Mouse (Mus musculus) liver, adult 2 months (tissue): ENCODE results near the gene Etfrf1. TPM values are rescaled to one million over a fixed set of nuclear protein-coding genes. Genes with fewer than 3 reads are reported as not detected.

Source experiments
- DNase-seq: peaks from one replicate; pipeline ENCODE4 v3.0.0-alpha.2; 2011; ENCODE audit warnings: low read depth, low spot score; ENCODE audit errors: extremely low read depth
- H3K27ac ChIP-seq: fragments of 200-500 bp; replicated peaks from 2 replicates; pipeline ENCODE4 v1.5.1; 2012; ENCODE audit warnings: low read depth, mild to moderate bottlenecking, control low read depth, inconsistent platforms, low read length; ENCODE audit not compliant: insufficient read depth
- H3K27me3 ChIP-seq: fragments of 200-500 bp; 2 replicates; pipeline ENCODE4 v1.6.1; 2012; ENCODE audit warnings: mild to moderate bottlenecking, moderate library complexity, low read length, inconsistent platforms; ENCODE audit not compliant: control insufficient read depth, insufficient read depth
- H3K36me3 ChIP-seq: fragments of 200-500 bp; 2 replicates; pipeline ENCODE4 v1.6.1; 2012; ENCODE audit warnings: low read length, inconsistent platforms; ENCODE audit not compliant: control insufficient read depth, insufficient read depth
- H3K4me1 ChIP-seq: fragments of 200-500 bp; 2 replicates; pipeline ENCODE4 v1.6.1; 2011; ENCODE audit warnings: low read length; ENCODE audit not compliant: control insufficient read depth, insufficient read depth
- H3K4me3 ChIP-seq: fragments of 200-500 bp; 2 replicates; pipeline ENCODE4 v1.5.1; 2011; ENCODE audit warnings: low read depth, mild to moderate bottlenecking, control low read depth, low read length, moderate library complexity; ENCODE audit not compliant: insufficient read depth
- H3K79me2 ChIP-seq: fragments of 200-500 bp; 2 replicates; pipeline ENCODE4 v1.6.1; 2012; ENCODE audit warnings: inconsistent platforms, mild to moderate bottlenecking, low read length, moderate library complexity; ENCODE audit not compliant: control insufficient read depth, insufficient read depth
- H3K9ac ChIP-seq: fragments of 200-500 bp; 2 replicates; pipeline ENCODE4 v1.6.1; 2012; ENCODE audit warnings: low read depth, mild to moderate bottlenecking, control low read depth, inconsistent platforms, low read length
- CTCF ChIP-seq: fragments of 200-500 bp; IDR thresholded peaks from 2 replicates; pipeline ENCODE4 v1.5.1; 2011; ENCODE audit warnings: low read depth, low read length, control low read depth
- POLR2A ChIP-seq: fragments of 200-500 bp; IDR thresholded peaks from 2 replicates; pipeline ENCODE4 v1.6.1; 2011; ENCODE audit warnings: low read length, control low read depth; ENCODE audit not compliant: insufficient read depth; ENCODE audit errors: extremely low read depth
- WGBS: fragments of 180-500 bp; shearing (Covaris S2); methylation state at CpG from one replicate; pipeline ENCODE4 v1.1.7; 2018; 5-methylcytosine and 5-hydroxymethylcytosine counted together
- polyA plus RNA-seq: library from polyadenylated mRNA; depleted of rRNA; stranded (reverse); fragments of >200 nt; gene quantifications from 2 replicates; pipeline ENCODE4 v1.2.3, GENCODE M21; 2012
- total RNA-seq: library from RNA; depleted of rRNA; stranded (reverse); fragments of >200 nt; gene quantifications from 2 replicates; pipeline ENCODE4 v1.2.3, GENCODE M21; 2014

Etfrf1 gene
- total and polyA plus RNA-seq, 2 experiments, result 18.0 to 61.1 TPM

DNA sequence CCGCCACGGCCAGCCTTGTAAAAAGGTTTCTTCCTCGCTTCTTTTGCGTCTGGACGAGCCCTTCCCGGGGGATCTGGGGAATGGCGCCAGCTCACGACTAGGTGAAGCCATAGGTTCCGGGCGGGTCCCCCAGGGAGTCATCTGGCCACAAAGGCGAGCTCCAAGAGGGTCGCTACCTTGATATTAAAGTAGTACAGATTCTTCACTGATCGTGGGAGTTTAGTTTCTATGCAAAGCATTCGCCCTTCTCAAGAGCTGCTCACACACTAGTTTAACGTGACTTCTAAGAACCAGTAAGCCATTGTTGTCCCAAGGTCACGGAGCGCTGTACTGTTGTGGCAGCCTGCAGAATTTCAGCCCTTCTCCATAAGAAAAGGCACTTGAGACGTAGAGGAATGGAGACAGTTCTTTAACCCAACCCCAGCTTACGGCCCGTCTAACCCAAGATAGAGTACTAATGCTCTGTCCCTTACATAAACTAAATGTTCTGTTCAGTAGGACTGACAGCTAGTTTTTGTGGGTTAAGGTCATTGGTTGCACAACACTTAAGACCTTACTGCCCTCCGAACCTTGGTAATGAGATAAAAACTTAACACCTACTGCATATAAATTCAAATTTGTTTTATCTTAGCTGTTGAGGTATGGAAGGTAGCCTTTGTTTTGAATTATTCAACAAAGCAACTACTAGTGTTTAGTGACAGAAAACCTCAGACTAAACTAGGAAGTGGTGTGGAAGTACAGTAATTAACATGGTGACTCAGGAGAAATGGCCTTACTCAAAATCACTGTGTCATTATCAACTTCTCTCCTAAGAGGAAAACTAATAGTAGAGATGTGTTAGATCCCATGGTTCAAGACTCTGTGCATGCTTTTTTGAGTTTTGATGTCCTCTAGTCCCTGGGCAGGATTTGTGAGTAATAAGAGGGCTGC, 707 bp downstream of the Etfrf1 start:
- DNase-seq, result peak; percentile 80
- Histone ChIP-seq H3K4me1 (peaks cover 11% of the 10 kb centered on the region), H3K4me3 (peak overlapping the region; percentile 78), H3K27ac (peak overlapping the region; percentile 90), H3K9ac (peak overlapping the region; percentile 79), H3K79me2 (peaks cover 3% of the 10 kb centered on the region; the same call in 1 of the 2 replicates), H3K36me3 (peaks cover 5% of the 10 kb centered on the region), H3K27me3 (no peaks in the 10 kb centered on the region)
- TF ChIP-seq CTCF, result no peak
- TF ChIP-seq POLR2A, result no peak
- WGBS, result 1% methylated on average over 21 of the region's 21 CpGs

DNA sequence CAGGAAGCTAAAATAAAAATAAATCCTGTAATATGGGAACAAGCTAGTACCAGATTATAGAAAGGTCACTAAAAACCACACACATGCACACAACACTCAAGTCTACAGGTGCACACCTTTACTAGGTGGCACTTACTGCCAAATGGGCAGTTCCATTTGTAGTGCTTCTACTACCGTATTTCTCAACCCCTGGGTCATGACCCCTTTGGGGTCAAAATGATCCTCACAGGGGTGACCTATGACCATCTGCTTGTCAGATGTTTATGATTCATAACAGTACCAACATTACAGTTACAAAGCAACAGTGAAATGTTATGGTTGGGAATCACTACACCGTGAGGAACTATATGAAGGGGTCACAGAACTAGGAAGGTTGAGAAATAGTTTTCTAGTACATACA, 3.0 kb downstream of the Etfrf1 start:
- DNase-seq, result peak; percentile 77
- no peak for TF ChIP-seq CTCF
- TF ChIP-seq POLR2A, result no peak
- Histone ChIP-seq H3K4me3 (no peak overlapping the region), H3K36me3 (peaks cover 13% of the 10 kb centered on the region), H3K27ac (no peak overlapping the region), H3K79me2 (peaks cover 3% of the 10 kb centered on the region; the same call in 1 of the 2 replicates), H3K27me3 (no peaks in the 10 kb centered on the region), H3K4me1 (peaks cover 11% of the 10 kb centered on the region), H3K9ac (no peak overlapping the region)
- 38% methylated on average over 2 of the region's 2 CpGs for WGBS

DNA sequence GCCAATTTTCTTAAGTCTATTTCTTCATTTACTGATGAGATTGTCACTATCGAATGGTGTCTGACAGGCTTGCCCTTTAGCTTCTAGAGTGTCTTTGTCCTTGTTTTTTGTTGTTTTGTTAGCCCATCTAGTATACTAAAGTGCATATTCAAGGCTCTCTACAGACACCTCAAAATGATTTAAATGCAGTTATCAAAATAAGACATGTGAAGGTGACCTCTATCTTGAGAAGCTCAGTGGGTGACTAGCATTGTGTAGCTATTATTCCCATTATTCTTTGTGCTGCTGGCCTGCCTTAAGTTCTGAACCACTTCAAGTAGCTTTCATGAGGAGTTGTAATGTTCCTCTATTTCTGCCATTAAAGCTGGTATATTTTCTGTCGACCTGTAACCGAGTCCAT, 4.9 kb downstream of the Etfrf1 start:
- Histone ChIP-seq H3K36me3 (peaks cover 20% of the 10 kb centered on the region), H3K4me1 (peaks cover 9% of the 10 kb centered on the region), H3K27me3 (no peaks in the 10 kb centered on the region), H3K79me2 (peaks cover 3% of the 10 kb centered on the region; the same call in 1 of the 2 replicates), H3K27ac (no peak overlapping the region), H3K4me3 (no peak overlapping the region), H3K9ac (no peak overlapping the region)
- TF ChIP-seq POLR2A (no peak), CTCF (no peak)
- DNase-seq, result no peak
- WGBS, result 87% methylated on average over 3 of the region's 3 CpGs

- Histone ChIP-seq H3K79me2 (no peaks in the 10 kb centered on the region), H3K4me1 (no peaks in the 10 kb centered on the region), H3K27me3 (no peaks in the 10 kb centered on the region), H3K36me3 (peaks cover 26% of the 10 kb centered on the region), H3K27ac (no peak overlapping the region), H3K4me3 (no peak overlapping the region), H3K9ac (no peak overlapping the region)
- DNase-seq, result no peak
- no peak for TF ChIP-seq POLR2A
- TF ChIP-seq CTCF, result no peak
- 92% methylated on average over 6 of the region's 6 CpGs for WGBS
These were observed 13.3 kb downstream of the Etfrf1 start for GRCm38 (mm10) chr6:145224246-145224645.

- Histone ChIP-seq H3K4me3 (no peak overlapping the region), H3K79me2 (no peaks in the 10 kb centered on the region), H3K4me1 (no peaks in the 10 kb centered on the region), H3K27ac (no peak overlapping the region), H3K36me3 (peaks cover 20% of the 10 kb centered on the region), H3K27me3 (no peaks in the 10 kb centered on the region), H3K9ac (no peak overlapping the region)
- DNase-seq, result peak; percentile 66
- TF ChIP-seq CTCF, result no peak
- TF ChIP-seq POLR2A, result no peak
- 28% methylated on average over 3 of the region's 3 CpGs for WGBS
These were observed 15.4 kb downstream of the Etfrf1 start for GRCm38 (mm10) chr6:145226296-145226695.

DNA sequence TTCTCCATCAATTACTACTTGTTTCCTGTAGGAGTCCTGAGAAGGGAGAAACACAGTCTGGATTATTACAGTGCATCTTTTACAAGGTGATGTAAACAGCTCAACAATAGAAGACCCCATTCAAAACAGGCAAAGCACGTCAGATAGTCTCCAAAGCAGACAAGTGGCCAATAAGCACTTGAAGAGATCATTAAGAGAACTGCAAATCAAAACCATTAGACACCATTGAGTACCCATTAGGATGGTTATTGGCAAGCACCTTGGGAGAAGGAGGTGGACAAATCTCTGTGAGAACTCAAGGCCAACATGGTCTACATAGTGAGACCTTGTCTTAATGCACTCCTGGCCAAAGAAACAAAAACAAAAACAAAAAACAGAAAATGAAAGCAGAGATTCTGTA, 23.5 kb downstream of the Etfrf1 start:
- Histone ChIP-seq H3K36me3 (peaks cover 12% of the 10 kb centered on the region), H3K27me3 (no peaks in the 10 kb centered on the region), H3K4me1 (peaks cover 3% of the 10 kb centered on the region; the same call in 1 of the 2 replicates), H3K4me3 (no peak overlapping the region), H3K27ac (no peak overlapping the region), H3K79me2 (peaks cover 3% of the 10 kb centered on the region; the same call in 1 of the 2 replicates), H3K9ac (no peak overlapping the region)
- TF ChIP-seq POLR2A, result no peak
- no peak for TF ChIP-seq CTCF
- 93% methylated on average over 1 of the region's 1 CpGs for whole genome bisulfite sequencing
- DNase-seq, result no peak
